Mouse (Mus musculus) fibroblast of lung, adult 2 months (primary cell): ENCODE data around the gene Tbc1d24.

Experiments
- DNase-seq: peaks from one replicate; pipeline ENCODE4 v3.0.0-alpha.2; 2011; ENCODE audit warnings: low read depth

The Tbc1d24 gene

DNA sequence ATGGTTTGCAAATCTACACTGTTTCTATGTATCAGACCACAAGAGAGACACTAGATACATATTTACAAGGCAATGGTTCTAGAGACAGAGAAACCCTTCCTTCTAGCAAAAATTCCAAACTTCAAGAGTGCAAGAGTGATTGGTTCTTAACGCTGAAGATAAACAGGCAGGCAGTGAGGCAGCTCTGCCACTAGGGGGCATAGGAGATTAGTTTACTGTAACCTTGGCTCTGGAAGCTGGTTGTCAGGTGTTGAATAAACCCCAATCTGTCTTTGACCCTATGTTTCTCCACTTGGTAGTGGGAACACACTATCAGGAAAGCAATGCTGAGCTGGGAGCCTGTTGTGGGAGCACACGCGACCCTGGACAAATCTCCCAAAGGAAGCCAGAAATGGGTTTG, 31.9 kb downstream of the Tbc1d24 start:
- DNase-seq = no peak

DNA sequence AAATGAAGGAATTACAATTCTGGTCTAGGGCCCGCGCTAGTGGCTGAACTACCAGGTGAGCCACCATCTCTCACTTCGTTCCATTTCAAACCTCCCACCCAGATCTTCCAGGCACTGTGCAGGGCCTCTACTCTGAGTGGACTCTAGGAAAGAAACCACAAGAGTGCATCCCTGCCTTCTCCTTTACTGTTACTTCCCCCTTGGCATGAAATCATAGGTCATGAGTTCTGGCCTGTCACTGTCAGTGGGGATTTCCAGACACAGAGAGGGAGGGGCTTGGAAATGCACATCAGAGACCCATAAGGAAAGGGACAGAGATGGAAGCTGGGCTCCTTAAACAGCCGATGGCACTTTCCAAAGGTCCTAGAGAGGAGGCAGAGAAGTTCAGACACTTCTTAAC, 33.6 kb downstream of the Tbc1d24 start:
- no peak for DNase-seq

DNA sequence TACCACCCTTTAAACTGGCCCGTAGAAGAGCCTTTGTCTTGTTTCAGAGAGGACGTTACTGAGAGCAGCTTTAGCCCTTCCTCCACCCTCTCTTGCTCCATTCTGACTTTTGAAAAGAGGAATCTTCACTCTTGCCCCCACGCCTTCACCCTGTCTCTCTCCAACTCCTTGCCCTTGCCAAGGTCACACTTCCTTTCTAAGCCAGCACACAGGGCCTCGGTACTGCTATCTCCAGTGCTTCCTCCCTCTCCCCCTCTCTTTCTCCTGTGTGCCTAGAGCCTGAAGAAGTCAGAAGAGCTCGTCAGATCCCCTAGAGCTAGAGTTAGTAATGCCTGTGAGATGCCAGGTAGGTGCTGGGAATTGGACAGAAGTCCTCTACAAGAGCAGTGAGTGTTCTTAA, 34.6 kb downstream of the Tbc1d24 start:
- no peak for DNase-seq

DNA sequence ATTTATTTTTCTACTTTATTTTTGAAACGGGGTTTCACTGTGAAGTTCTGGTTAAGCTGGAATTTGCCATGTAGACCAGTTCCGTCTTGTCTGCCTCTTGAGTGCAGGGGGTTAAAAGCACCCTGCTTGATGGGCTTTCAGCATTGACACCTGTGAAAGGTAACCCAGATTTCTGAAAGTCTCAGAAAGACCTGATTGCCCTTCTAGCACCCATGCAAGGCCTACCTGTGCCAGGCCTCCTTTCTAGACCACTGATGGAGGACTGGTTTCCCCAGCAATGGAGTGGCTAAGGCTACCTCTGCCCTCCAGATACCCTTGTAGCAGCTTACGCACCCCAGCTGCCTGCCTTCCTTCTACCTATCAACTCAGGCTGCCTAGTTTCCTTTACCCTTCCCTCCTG, 35.2 kb downstream of the Tbc1d24 start:
- no peak for DNase-seq

DNA sequence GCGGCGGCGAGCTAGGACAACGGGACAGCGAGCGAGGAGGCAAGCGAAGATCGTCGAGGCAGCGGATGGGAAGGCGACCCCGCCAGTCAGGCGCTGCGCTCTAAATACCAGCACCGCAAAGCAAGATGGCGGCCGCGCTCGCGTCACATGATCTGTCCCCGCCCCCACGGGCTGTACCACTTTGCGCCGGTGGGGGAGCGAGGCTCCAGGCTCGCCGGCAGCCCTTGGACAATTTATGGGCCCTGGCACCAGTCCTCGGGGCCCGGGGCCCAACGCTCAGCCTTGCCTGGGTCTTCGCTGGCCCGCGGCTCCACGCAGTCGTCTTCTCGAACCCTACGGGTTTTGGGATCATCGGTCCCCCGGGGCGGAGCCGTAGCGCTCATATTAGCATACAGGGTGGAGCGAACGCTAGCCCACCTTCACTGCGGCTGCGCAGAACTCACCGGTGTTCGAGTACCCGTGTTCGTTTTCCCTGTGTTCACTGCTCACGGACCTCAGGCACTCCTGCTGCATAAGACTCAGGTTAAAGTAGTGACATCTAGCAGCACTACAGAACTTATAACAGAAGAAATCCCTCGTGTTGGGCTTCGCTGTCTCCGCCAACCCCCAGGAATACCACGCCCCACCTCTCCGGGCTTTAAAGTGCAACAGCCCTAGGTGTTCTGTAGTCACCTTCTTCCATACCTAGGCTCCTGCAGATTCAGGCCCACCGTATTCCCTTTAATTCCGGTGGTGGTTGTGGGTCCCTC, 35.9 kb downstream of the Tbc1d24 start, which contains the start of gene Atp6v0c:
Gene Atp6v0c (minus strand): TSS at position 386 of the 749 bp plus-strand sequence.
- DNase-seq = peak; percentile 70

DNA sequence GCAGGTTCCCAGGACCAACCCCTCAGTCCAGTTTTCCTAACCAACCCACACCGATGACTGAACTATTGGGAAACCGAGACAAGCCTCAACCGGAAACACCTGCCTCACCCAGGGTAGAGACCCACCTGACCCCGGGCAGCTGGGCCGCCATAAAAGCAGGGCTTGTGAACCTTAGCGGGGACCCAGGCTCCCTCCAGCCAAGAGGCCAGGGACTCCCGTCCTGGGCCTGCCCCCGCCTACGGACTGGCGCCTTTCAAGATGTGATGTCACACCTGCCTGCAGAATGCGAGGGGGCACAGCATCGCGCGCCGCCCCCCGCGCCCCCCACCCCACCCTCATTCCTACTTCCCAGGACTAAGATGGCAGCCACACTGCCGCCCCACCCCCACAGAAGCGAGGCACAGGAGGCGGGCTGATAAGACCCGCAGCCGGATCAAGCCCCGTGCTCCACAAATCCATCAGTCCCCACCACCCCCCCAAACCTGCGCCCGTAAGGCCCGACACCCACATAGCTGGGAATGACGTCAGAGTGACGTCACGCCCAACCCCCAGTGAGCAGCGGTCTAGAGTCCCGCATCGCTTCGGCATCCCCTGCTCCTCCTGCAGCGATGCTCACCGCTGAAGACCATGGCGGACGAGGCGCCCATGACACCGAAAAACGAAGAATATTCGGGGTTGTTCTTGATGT, 36.6 kb downstream of the Tbc1d24 start:
- no peak for DNase-seq

DNA sequence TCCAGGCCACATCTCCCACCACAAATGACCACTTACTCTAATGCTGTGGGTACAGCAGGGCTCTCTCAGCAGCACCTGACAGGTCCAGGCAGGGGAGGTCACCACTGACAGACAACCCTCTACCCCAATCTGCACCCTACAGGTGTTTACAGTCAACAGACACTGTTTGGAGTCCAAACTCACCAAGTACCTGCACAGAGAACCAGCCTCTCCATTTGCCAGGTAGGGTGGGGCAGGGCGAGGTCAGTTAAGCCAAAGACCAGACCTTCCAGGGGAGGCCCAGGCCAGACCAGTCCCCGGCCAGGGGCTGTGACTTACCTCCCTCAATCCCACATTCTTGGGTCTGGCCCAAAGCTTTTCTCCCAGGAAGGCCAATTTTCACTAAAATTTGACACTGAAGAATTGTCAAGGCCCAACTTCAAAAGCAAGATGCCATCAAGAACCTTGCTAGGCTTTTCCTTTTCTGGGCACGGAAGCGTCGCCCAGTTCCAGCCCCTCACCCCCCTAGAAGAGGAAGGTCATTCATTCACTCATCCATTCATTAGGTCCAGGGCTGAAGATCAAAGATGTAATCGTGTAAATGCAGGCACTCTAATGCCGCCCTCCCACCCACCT, 37.4 kb downstream of the Tbc1d24 start:
- DNase-seq = no peak

DNA sequence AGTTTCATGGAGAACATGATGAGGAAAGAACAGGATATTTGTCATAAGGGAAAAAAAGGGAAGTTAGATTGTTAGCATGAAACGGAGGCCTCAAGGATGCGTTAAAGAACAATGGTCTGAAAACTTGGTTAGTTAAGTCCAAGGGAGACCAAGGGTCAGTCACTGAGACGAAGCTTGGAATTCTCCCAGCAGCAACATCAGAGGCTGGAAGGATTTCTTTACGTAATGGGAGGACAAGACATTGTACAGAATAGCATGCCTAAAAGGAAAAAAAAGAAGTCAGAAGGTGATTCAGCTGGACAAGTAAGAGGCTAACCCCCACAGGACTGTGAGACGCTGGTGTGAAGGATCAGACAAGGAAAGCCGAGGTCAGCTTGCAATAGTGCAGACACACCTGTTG, 38.2 kb downstream of the Tbc1d24 start:
- no peak for DNase-seq

DNA sequence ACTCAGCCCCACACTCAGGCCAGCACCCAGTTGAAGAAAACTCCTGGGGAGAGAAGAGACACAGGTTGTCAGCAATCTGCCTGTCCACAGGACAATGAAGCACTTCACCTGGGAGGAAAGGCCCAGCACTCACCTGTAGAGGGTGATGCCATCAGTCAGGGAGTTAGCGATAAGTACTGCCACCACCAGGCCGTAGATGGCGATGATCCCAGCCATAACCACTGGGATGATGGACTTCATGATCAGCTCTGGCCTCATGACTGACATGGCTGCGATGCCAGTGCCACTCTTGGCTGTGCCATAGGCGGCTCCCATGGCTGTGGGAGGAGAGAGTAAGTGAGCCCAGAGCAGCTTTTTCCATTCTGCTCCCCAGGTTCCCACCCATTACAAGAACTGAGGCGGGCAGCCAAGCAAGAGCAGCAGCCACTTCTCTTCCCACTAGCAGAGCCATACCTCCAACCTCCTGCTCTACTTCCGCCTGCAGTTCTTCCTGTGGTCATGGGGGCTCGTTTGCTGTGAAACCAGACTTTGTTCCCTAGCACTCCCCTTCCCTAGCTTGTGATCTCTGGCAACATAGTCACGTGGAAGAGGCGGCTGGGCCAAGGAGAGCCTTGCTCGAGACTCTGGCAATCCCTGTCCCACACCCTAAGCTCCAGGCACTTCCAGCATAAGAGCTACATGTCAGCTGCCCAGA, 40.6 kb downstream of the Tbc1d24 start:
- DNase-seq = no peak

DNA sequence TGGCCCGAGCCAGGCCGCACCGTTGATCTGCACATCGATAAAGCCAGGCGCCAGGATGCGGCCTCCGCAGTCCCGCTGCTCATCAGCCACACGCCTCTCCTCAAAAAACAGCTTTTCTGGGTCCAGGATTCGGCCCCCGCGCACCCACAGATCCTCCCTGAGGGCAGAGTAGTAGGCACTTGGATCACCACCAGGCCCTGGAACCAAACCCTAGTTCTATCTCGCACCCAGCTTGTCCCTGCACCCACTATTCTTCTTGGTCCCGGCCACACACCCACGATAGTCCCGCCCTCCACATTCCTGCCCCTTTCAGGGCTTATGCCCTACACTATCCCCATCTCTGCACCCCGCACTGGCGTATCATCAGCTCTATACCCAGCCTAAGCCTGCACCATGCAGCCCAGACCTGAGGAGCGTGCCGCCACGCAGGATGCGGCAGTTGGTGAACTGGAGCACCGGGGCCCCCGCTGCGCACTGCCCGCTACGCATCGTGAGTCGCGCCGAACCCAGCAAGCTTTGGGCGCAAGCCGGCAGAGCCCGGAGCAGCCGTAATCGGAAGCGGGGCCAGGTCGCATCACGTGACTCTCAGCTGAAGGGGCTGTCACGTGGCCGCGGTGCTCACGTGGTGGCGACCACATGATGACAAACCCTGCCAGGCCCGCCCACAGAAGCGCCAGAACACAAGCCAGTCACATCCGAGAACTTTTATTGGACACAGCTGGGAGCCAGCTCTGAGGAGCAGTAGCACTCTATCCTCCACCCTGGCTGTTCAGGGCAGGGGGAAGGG, 42.0 kb downstream of the Tbc1d24 start, which contains the start of gene Amdhd2:
Gene Amdhd2 (minus strand): TSS at position 591 of the 787 bp plus-strand sequence.
- DNase-seq = peak; percentile 91

DNA sequence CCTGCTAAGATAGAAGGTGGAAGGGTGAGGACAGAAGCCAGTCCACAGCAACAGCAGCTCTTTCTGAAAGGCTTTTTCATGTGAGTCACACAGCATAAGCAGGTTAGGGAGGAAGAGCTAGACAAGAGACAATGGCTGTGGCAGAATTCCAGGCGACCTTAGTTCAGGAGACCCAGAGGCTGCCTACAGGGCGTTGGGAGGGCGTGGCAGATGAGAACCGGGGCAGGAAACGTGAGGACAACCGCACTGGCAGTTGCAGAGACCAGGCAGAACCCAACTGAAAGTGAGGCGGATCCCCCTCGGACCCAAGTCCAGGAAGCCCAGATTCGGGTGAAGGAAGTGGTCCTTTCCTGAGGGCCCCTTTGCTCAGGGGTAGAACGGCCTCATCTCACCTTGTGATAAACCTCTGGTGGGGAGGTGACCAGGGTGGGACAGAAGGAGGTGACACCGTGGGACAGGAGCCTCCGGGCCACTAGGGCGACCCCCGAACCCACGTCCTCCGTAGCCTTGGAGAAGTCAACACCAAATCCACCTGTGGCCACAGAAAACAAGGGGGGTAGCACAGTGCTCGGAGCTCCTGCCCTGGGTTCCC, 42.7 kb downstream of the Tbc1d24 start:
- DNase-seq = no peak

DNA sequence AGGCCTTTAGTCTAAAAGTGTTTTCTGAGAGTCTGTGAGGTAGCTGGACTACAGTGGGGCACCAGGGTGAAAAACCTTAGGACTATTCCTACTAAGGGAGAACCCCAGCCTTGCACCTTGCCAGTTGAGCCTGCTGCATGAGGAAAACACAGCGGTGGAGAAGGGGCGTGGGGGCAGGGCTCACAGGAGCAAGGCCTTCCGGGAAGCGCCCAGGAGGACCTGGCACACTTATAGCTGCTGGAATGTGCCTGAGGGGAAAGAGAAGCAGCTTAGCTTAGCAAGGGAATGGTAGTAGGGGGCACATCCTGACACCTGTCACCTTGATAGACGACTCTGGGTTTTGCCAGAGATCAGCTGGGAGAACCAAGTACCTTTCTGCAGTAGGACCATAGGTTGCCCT, 43.9 kb downstream of the Tbc1d24 start:
- DNase-seq = no peak

DNA sequence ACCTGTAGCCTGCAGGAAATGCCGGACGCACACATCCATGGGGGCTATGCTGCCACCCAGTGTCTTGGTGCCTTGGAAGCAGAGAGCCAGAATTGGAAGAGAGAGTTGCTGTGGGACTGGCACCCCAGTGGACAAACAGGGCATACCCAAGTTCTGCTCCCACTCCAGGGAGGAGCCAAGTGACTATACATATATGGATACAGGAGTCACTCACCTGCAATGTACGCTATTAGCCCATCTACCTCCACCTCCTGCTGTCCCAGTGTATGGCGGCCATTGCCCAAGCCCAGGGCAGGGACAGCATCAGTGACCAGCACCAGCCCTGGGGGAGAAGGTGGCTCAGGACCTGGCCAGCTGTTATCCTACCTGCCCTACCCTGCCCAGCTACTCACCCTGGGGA, 47.8 kb downstream of the Tbc1d24 start:
- DNase-seq = no peak

DNA sequence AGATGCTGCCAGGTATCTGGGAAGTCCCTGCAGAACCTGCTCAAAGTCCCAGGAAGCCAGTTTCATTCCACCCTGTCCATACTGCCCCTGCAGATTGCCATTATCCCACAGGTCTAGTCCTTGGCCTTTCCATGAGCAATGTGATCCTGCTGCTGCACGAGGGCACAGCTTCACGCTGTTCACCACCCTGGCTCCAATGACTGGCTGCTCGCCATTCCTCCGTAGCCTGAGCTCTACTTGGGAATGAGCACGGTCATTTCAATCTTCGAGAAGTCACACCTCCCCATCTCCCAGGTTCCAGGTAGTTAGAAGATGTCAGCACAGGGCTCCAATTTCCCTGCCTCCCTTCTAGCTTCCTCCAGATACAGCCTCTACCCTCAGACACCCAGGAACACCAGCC, 48.2 kb downstream of the Tbc1d24 start:
- no peak for DNase-seq

DNA sequence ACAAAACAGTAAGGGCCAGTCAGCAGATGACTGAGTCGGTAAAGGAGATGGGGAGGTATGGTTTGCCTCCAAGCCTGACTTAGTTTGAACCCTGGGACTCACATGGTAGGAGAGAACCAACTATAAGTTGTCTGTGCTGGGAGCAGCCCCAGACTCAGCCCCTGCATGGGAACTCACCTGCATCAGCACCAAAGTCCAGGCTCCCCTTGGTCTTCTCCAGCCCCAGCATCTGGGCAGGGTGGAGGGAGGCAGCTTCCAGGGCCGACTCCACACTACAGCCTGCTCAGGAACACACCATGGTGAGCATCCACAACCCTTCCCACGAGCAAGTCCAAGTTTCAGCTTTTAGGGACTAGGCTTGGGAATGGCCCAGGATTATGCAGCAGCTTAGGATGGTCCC, 49.0 kb downstream of the Tbc1d24 start:
- no peak for DNase-seq

DNA sequence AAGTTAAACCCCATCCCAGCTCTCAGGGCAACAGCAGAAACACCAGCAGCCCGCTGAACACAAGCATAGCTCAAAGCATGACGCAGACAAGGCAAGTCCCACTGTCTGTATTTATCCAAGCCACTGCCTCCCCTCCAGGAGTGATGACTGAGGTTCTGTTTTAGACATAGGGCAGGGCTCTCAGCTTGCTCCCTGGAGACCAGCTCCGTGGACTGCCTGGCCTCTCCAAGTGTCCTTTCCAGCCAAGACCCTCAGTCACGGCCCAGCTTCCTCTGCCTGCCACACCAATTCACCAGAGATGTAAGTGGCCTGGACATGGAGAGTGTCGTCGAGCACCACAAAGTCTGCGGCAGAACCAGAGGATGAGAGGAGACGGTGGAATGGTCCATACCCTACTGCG, 49.6 kb downstream of the Tbc1d24 start:
- no peak for DNase-seq

DNA sequence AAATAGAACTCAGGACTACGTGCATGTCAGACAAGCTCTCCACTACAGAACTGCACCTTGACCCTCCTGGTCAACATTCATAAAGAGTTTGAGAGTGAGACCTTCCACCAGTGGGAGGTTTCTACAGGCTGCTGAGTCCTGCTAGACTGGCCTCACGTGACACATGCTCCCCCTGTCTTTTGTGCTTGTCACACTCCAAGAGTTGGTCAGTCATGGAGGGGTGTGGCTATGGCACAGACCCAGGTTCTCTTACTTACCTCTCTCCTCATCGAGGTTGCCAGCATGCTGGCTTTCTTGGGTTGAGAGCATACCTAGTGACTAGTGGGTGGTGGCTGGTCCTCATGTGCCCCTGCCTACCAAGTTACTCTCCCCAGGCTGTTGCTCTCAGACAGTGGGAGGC, 50.9 kb downstream of the Tbc1d24 start:
- no peak for DNase-seq

DNA sequence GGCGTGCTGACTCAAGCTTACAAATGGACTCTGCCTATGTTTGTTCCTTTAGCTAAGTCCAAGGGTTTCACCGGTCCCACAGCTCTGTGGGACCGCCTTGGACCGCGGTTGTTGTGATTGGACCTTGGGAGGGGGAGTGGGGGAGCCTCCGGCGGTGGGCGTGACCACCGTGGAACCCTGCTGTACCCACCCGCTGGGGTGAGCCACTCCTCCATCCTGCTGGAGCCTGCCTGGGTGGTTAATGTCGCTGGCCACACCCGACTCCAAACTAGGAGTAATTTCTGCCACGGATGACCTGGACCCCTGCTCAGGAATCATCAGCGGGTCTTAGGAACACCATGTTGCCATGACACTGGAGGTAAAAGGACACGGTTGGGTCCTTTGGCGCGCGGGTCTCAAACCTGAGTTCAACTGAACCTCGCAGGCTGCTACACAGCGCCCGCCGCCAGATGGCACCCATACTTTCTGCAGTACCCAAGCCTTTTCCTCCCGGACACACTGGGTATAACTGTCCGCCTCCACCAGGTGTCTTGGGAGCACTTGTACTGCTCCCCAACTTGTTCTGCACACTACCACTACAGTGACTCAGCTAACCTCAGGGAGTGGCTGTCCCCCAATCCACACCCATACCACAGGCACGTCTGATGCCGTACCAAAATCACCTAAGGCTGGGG, 53.3 kb downstream of the Tbc1d24 start:
- DNase-seq = peak; percentile 62

DNA sequence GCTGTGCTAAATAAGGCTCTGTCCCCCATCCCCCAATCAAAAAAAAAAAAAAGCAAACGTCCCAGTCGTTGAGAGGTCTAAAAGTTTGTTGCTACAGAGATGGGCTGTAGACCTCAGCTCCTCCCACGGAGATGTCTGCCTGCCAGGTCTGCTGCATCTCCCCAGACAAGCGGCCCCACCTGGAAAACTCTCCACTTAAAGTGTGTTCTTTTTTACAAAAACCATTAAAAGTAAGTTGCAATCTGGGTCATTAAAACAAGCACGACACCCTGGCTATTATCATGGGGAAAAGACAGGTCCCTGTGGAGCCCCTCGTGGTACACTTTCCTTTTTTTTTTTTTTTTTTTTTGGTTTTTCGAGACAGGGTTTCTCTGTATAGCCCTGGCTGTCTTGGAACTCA, 54.0 kb downstream of the Tbc1d24 start:
- DNase-seq = no peak

DNA sequence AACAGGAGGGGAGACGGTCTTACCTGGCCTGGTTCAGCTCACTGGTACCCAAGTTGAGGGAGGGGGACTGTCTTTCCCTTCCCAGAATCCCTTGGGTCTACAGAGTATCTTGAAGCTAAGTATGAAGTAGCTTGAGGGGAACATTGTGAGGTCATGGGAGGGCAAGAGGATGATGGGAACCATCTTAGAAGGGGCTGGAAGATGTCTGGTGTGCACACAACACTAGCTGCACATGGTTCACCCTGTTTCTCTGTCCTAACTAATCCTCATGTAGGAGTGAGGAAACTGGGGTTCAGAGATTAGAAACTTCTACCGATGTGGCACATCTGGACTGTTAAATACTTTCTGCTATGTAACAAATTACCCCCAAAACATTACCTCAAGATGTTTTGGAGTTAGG, 54.5 kb downstream of the Tbc1d24 start, which contains the start of gene Pdpk1:
Gene Pdpk1 (minus strand): TSS at position 101 of the 400 bp plus-strand sequence.
- no peak for DNase-seq

DNA sequence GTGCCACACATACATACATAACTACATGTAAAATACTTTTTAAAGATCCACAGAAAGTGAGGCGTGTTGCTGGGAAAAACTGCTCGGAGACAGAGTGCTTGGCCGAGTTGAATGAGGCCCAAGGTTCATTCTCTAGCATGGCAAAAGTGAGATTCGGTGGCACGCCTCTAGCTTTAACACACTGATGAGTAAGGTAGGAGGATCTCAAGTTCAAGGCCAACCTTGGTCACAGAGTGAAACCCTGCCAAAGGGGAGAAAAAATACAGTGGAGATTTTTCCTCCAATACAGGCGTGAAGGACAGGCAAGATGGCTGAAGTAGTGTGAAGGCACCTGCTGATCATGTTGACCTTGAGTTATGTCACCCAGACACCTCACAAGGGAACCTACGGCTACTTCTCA, 55.9 kb downstream of the Tbc1d24 start:
- no peak for DNase-seq
